Mouse (Mus musculus) thymus, postnatal 14 days (tissue): Measurements from ENCODE around the gene Gstp1.
"Not testable (repeated sequence)": the region's sequence is repeated elsewhere in the genome, so short reads cannot be mapped to it uniquely, and the experiment has no call there.

Experiments used
- DNase-seq: peaks from one replicate; pipeline ENCODE4 v3.0.0; 2021

Gstp1 gene

GRCm38 (mm10) chr19:4037154-4037787 lies 514 bp downstream of the Gstp1 start:
- DNase-seq = not testable (repeated sequence)

GRCm38 (mm10) chr19:4036327-4037045 lies 1.3 kb downstream of the Gstp1 start:
- DNase-seq = no peak

- DNase-seq = no peak
These were observed 4.0 kb downstream of the Gstp1 start for GRCm38 (mm10) chr19:4033742-4034141.

- DNase-seq = no peak
These were observed 4.5 kb downstream of the Gstp1 start for GRCm38 (mm10) chr19:4033298-4033697.

GRCm38 (mm10) chr19:4032668-4033067 lies 5.1 kb downstream of the Gstp1 start:
- DNase-seq = no peak

GRCm38 (mm10) chr19:4027576-4027975 lies 10.2 kb downstream of the Gstp1 start:
- no peak for DNase-seq

- DNase-seq = no peak
These were observed 14.6 kb downstream of the Gstp1 start for GRCm38 (mm10) chr19:4023185-4023584.

- DNase-seq = peak; percentile 66
These were observed 18.8 kb downstream of the Gstp1 start for GRCm38 (mm10) chr19:4018743-4019583.

- no peak for DNase-seq
These were observed 19.7 kb downstream of the Gstp1 start for GRCm38 (mm10) chr19:4017921-4018587.

- no peak for DNase-seq
These were observed 22.1 kb downstream of the Gstp1 start for GRCm38 (mm10) chr19:4015635-4016034.

GRCm38 (mm10) chr19:4014802-4015201 lies 23.0 kb downstream of the Gstp1 start:
- DNase-seq = no peak

- DNase-seq = no peak
These were observed 24.7 kb downstream of the Gstp1 start for GRCm38 (mm10) chr19:4013066-4013465.

- DNase-seq = peak; percentile 96
These were observed 25.3 kb downstream of the Gstp1 start, which contains the start of gene Ndufv1 for GRCm38 (mm10) chr19:4012432-4013022. TSS of gene Ndufv1 (minus strand) at chr19:4012806.

GRCm38 (mm10) chr19:4011086-4011485 lies 26.7 kb downstream of the Gstp1 start:
- DNase-seq = no peak

GRCm38 (mm10) chr19:4005971-4006370 lies 31.8 kb downstream of the Gstp1 start:
- DNase-seq = no peak

- no peak for DNase-seq
These were observed 32.7 kb downstream of the Gstp1 start for GRCm38 (mm10) chr19:4005091-4005490.

GRCm38 (mm10) chr19:4004331-4004730 lies 33.5 kb downstream of the Gstp1 start:
- DNase-seq = no peak

- DNase-seq = no peak
These were observed 34.1 kb downstream of the Gstp1 start for GRCm38 (mm10) chr19:4003641-4004040.

- DNase-seq = no peak
These were observed 34.7 kb downstream of the Gstp1 start, which contains the start of gene Doc2g for GRCm38 (mm10) chr19:4003112-4003511. TSS of gene Doc2g (plus strand) at chr19:4003313.

- DNase-seq = no peak
These were observed 36.0 kb downstream of the Gstp1 start for GRCm38 (mm10) chr19:4001752-4002151.

- no peak for DNase-seq
These were observed 36.7 kb downstream of the Gstp1 start for GRCm38 (mm10) chr19:4000949-4001525.
